Mouse (Mus musculus) liver, embryonic 16.5 days (tissue): ENCODE measurements at regions not wholly inside any gene's neighbourhood (a gene's known extent, or its start where the extent isn't known, plus 50 kb on each side); places are given as distances from the start of the nearest gene placed in this dataset.

Source experiments
- ATAC-seq: fragments of 200-750 bp; cut with Nextera tagmentation; 2 replicates; pipeline ENCODE4 v1.8.0; 2017; ENCODE audit warnings: low read depth, mild to moderate bottlenecking, moderate number of reproducible peaks, moderate library complexity
- H3K27ac ChIP-seq: fragments of 300-500 bp; sonication (generic); 2 replicates; pipeline ENCODE4 v1.5.1; 2014; ENCODE audit warnings: mild to moderate bottlenecking, low read length
- H3K27me3 ChIP-seq: fragments of 300-500 bp; sonication (generic); 2 replicates; pipeline ENCODE4 v1.6.1; 2014; ENCODE audit warnings: low read depth, low read length, mixed read lengths; ENCODE audit not compliant: control insufficient read depth, insufficient read depth
- H3K36me3 ChIP-seq: fragments of 300-500 bp; sonication (generic); 2 replicates; pipeline ENCODE4 v1.6.1; 2014; ENCODE audit warnings: mild to moderate bottlenecking; ENCODE audit not compliant: control insufficient read depth, insufficient read depth
- H3K4me1 ChIP-seq: fragments of 300-500 bp; sonication (generic); 2 replicates; pipeline ENCODE4 v1.6.1; 2014; ENCODE audit warnings: low read depth, low read length, mixed read lengths; ENCODE audit not compliant: control insufficient read depth
- H3K4me2 ChIP-seq: fragments of 300-500 bp; sonication (generic); 2 replicates; pipeline ENCODE4 v1.6.1; 2014; ENCODE audit warnings: low read depth, low read length, mixed read lengths
- H3K4me3 ChIP-seq: fragments of 300-500 bp; sonication (generic); 2 replicates; pipeline ENCODE4 v1.5.1; 2014; ENCODE audit warnings: low read depth, mild to moderate bottlenecking, low read length
- H3K9ac ChIP-seq: fragments of 300-500 bp; sonication (generic); 2 replicates; pipeline ENCODE4 v1.6.1; 2014; ENCODE audit warnings: low read depth, low read length
- H3K9me3 ChIP-seq: fragments of 300-500 bp; sonication (generic); replicated peaks from 2 replicates; pipeline ENCODE4 v1.6.1; 2016; ENCODE audit warnings: low read length; ENCODE audit not compliant: control insufficient read depth
- WGBS: fragments of 180-500 bp; shearing (Covaris S2); extraction: QIAGEN DNeasy Blood & Tissue Kit; methylation state at CpG from one replicate; pipeline ENCODE4 v1.1.7; 2014; ENCODE audit not compliant: insufficient replicate concordance; 5-methylcytosine and 5-hydroxymethylcytosine counted together

DNA sequence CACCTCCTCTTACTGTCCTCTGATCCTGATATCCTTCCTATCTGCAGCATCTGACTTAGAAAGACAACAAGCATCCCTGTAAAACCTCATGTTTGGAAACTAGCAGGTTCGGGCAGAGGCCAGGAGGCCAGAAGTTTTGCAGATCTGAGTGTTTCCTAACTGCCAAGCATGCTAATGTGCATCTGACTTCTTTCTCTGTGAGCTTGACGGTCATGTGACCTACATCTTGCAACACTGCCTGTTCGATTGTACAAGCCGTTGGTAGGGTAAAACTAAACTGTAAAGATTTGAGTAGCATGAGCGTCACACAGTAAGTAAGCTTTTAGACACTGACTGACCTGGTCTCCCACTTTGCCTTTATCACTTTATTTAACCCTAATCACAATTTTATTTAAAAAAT, 52.2 kb upstream of the Fam241a start:
- no peak overlapping the region for H3K4me3 ChIP-seq

More for the DNA sequence above, 52.2 kb upstream of the Fam241a start:
- 45% methylated on average over 5 of the region's 5 CpGs for WGBS
- Histone ChIP-seq H3K4me1 (peaks cover 4% of the 10 kb centered on the region), H3K9me3 (no peaks in the 10 kb centered on the region), H3K9ac (no peak overlapping the region), H3K27ac (no peak overlapping the region), H3K36me3 (no peaks in the 10 kb centered on the region), H3K27me3 (no peaks in the 10 kb centered on the region), H3K4me2 (no peak overlapping the region)
- ATAC-seq: peak; percentile 49
